Mouse (Mus musculus) ES-E14 (cell line): ENCODE measurements at regions not wholly inside any gene's neighbourhood (a gene's known extent, or its start where the extent isn't known, plus 50 kb on each side); places are given as distances from the start of the nearest gene placed in this dataset.

ENCODE experiments used
- DNase-seq: peaks from one replicate; pipeline ENCODE4 v3.0.0-alpha.2; 2013; ENCODE audit warnings: low read depth, low spot score
- H3K27ac ChIP-seq: 2 replicates; pipeline ENCODE4 v1.5.1; 2012; ENCODE audit warnings: low read depth, mild to moderate bottlenecking, low read length, moderate library complexity, mixed read lengths; ENCODE audit not compliant: poor library complexity, insufficient read depth, severe bottlenecking
- H3K36me3 ChIP-seq: 2 replicates; pipeline ENCODE4 v1.6.1; 2012; ENCODE audit warnings: mild to moderate bottlenecking, low read length, moderate library complexity, mixed read lengths; ENCODE audit not compliant: control insufficient read depth, poor library complexity, insufficient read depth, severe bottlenecking
- H3K4me1 ChIP-seq, 2 experiments: fragments of 150-350 bp in 1 of 2; sonication (generic) in 1 of 2; 2 replicates each; pipeline ENCODE4 v1.6.1; 2012; ENCODE audit warnings: low read length in 2 of 2, mild to moderate bottlenecking in 1 of 2, mixed read lengths in 1 of 2; ENCODE audit not compliant: control insufficient read depth in 2 of 2, insufficient read depth in 2 of 2, poor library complexity in 1 of 2
- H3K4me3 ChIP-seq, 2 experiments: fragments of 150-350 bp in 1 of 2; sonication (generic) in 1 of 2; 2 replicates each; pipeline ENCODE4 v1.5.1; 2012; ENCODE audit warnings: low read length in 2 of 2, low read depth in 1 of 2, mild to moderate bottlenecking in 1 of 2, mixed read lengths in 1 of 2; ENCODE audit not compliant: insufficient read depth in 1 of 2, poor library complexity in 1 of 2, severe bottlenecking in 1 of 2
- H3K9ac ChIP-seq: 2 replicates; pipeline ENCODE4 v1.6.1; 2012; ENCODE audit warnings: low read depth, mild to moderate bottlenecking, low read length, mixed read lengths; ENCODE audit not compliant: poor library complexity, insufficient read depth, severe bottlenecking
- H3K9me3 ChIP-seq: fragments of 150-350 bp; sonication (generic); 2 replicates; pipeline ENCODE4 v1.6.1; 2012; ENCODE audit warnings: low read depth, mild to moderate bottlenecking, low read length; ENCODE audit not compliant: control insufficient read depth, insufficient read depth
- CHD2 ChIP-seq: IDR thresholded peaks from 2 replicates; pipeline ENCODE4 v1.6.1; 2014; ENCODE audit warnings: mild to moderate bottlenecking, low read depth, low read length, inconsistent platforms
- HCFC1 ChIP-seq: IDR thresholded peaks from 2 replicates; pipeline ENCODE4 v1.6.1; 2012; ENCODE audit warnings: low read length, inconsistent platforms, borderline replicate concordance; ENCODE audit not compliant: insufficient read depth
- MAFK ChIP-seq: IDR thresholded peaks from 2 replicates; pipeline ENCODE4 v1.6.1; 2014; ENCODE audit warnings: mild to moderate bottlenecking, low read depth, low read length, inconsistent platforms; ENCODE audit not compliant: insufficient read depth
- ZC3H11A ChIP-seq: IDR thresholded peaks from 2 replicates; pipeline ENCODE4 v1.6.1; 2012; ENCODE audit warnings: low read depth, mild to moderate bottlenecking, inconsistent platforms, low read length, borderline replicate concordance
- ZNF384 ChIP-seq: IDR thresholded peaks from 2 replicates; pipeline ENCODE4 v1.6.1; 2012; ENCODE audit warnings: low read depth, low read length, inconsistent platforms
- in situ Hi-C, 2 experiments: fragments of 600-800 bp; cut with MboI; formaldehyde crosslinking; loops; one replicate each; pipeline ENCODE4 v1.15.1; 2025; ENCODE audit warnings: low sequenced_read_pairs in 2 of 2, inconsistent platforms in 1 of 2; ENCODE audit not compliant: unreplicated experiment in 2 of 2

DNA sequence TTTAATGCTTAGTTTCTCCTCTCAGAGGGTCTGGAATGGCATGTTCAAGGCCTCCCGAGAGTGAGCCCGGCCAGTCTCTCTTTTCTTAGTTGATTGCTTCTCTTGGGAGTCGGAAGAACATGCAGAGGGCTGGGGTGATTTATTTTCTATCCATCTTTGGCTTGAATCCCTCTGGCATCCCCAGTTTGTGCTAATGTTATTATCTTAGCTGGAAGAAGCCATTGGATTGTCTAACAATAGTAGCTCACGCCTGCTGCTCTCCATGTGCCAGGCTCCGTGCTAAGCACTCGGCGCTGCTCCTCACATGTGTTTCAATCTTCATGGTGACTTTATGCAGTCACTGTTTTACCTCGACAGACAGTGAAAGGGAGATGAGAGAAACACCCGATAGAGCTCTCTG is 160.8 kb downstream of the Zfp706 start:
- no peaks in the 10 kb centered on the region for H3K36me3 ChIP-seq
- in situ Hi-C loops, result no loop called here
- no peak overlapping the region for H3K9ac ChIP-seq
- no peaks in the 10 kb centered on the region for H3K9me3 ChIP-seq
- DNase-seq, result no peak
- no peak overlapping the region for H3K27ac ChIP-seq
- H3K4me3 ChIP-seq, result no peak overlapping the region
- H3K4me1 ChIP-seq, result no peaks in the 10 kb centered on the region; a peak in 1 of 4 replicates
- TF ChIP-seq ZC3H11A (no peak), CHD2 (no peak), MAFK (no peak), HCFC1 (no peak), ZNF384 (no peak)
